Mouse (Mus musculus): ENCODE measurements around the gene Cfd.

DNA sequence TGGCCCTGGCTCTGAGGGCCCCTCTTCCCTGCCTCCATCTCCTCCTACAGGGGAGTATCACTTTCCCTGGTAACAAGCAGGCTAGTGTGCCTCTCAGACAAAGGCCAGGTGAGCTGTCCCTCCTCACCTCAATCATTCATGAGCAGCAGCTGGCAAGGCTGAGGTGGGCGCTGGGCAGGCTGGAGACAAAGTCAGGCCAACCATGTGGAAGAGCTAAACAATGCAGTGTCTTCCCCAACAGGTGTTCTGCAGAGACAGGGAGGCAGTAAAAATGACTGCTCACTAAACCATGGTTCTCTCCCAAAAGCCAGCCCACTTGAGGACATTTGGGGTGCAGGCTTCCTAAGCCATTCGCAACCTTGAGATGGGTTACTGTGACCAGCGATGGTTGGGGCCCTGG lies 39.0 kb upstream of the Cfd start:
- TF ChIP-seq USF2 (conservative IDR thresholded peaks at IDR 0.05; ENCODE audit: low read depth, low read length): no peak
- TF ChIP-seq TBP (conservative IDR thresholded peaks at IDR 0.05; ENCODE audit: low read depth, low read length): no peak
- no peak for TF ChIP-seq EP300 (IDR thresholded peaks at IDR 0.05; ENCODE audit: low read length)
